Mouse (Mus musculus): ENCODE measurements around the gene Laptm5. TPM values are rescaled to one million over a fixed set of nuclear protein-coding genes. Genes with fewer than 3 reads are reported as not detected.
A peak's percentile ranks its signal among the peaks of the same experiment; 100 is the strongest.

Laptm5 gene
- polyA plus RNA-seq, 1 experiment: 903 TPM

- TF ChIP-seq CTCF (IDR thresholded peaks at IDR 0.05; ENCODE audit: extremely low read depth, insufficient read depth, insufficient read length, insufficient replicate concordance) (no peak), POLR2A (IDR thresholded peaks at IDR 0.05; ENCODE audit: low read depth, low read length) (no peak)
- WGBS: 88% methylated on average over 12 of the region's 12 CpGs
- Histone ChIP-seq H3K4me3 (ENCODE audit: extremely low read depth, insufficient read depth, insufficient read length) (no peak overlapping the region), H3K36me3 (ENCODE audit: control insufficient read depth, insufficient read depth, low read length) (peaks cover 71% of the 10 kb centered on the region), H3K27ac (ENCODE audit: insufficient read depth, low read length) (no peak overlapping the region), H3K4me1 (ENCODE audit: control insufficient read depth, insufficient read depth, insufficient read length) (peaks cover 3% of the 10 kb centered on the region; the same call in 1 of the 2 replicates), H3K27me3 (ENCODE audit: control insufficient read depth, insufficient read depth, low read length) (no peaks in the 10 kb centered on the region)
- DNase-seq (ENCODE audit: low read depth in 1 of 2, low spot score in 2 of 2): no peak
Observed at GRCm38 (mm10) chr4:130927821-130928220, 14.9 kb downstream of the Laptm5 start.

- H3K27ac ChIP-seq (ENCODE audit: insufficient read depth, low read length): no peak overlapping the region
Observed at GRCm38 (mm10) chr4:130942644-130943043, 29.7 kb downstream of the Laptm5 start.

GRCm38 (mm10) chr4:130944112-130944511, 31.2 kb downstream of the Laptm5 start, which contains the start of gene Matn1:
Gene Matn1, plus strand, starts transcription at chr4:130944385.
- no peak for TF ChIP-seq POLR2A (IDR thresholded peaks at IDR 0.05; ENCODE audit: low read depth, low read length)
- Histone ChIP-seq H3K27ac (ENCODE audit: insufficient read depth, low read length) (no peak within 1 kb of the TSS), H3K4me3 (ENCODE audit: extremely low read depth, insufficient read depth, insufficient read length) (no peak within 1 kb of the TSS), H3K36me3 (ENCODE audit: control insufficient read depth, insufficient read depth, low read length) (no peaks in the 10 kb centered on the region), H3K4me1 (ENCODE audit: control insufficient read depth, insufficient read depth, insufficient read length) (peaks cover 4% of the 10 kb centered on the region; the same call in 1 of the 2 replicates), H3K27me3 (ENCODE audit: control insufficient read depth, insufficient read depth, low read length) (no peaks in the 10 kb centered on the region)
- 51% methylated on average over 6 of the region's 6 CpGs for WGBS
- no peak for DNase-seq (ENCODE audit: low read depth in 1 of 2, low spot score in 2 of 2)

More at GRCm38 (mm10) chr4:130942644-130943043, 29.7 kb downstream of the Laptm5 start:
- TF ChIP-seq CTCF (IDR thresholded peaks at IDR 0.05; ENCODE audit: extremely low read depth, insufficient read depth, insufficient read length, insufficient replicate concordance): no peak
- no peak for TF ChIP-seq POLR2A (IDR thresholded peaks at IDR 0.05; ENCODE audit: low read depth, low read length)
- no peak overlapping the region for H3K4me3 ChIP-seq (ENCODE audit: extremely low read depth, insufficient read depth, insufficient read length)
- no peaks in the 10 kb centered on the region for H3K27me3 ChIP-seq (ENCODE audit: control insufficient read depth, insufficient read depth, low read length)
- WGBS: 48% methylated on average over 14 of the region's 14 CpGs
- no peaks in the 10 kb centered on the region for H3K36me3 ChIP-seq (ENCODE audit: control insufficient read depth, insufficient read depth, low read length)
- H3K4me1 ChIP-seq (ENCODE audit: control insufficient read depth, insufficient read depth, insufficient read length): peaks cover 10% of the 10 kb centered on the region; the same call in 1 of the 2 replicates
- no peak for DNase-seq (ENCODE audit: low read depth in 1 of 2, low spot score in 2 of 2)

GRCm38 (mm10) chr4:130944779-130945178, 31.9 kb downstream of the Laptm5 start:
- H3K4me3 ChIP-seq (ENCODE audit: extremely low read depth, insufficient read depth, insufficient read length): no peak overlapping the region
- TF ChIP-seq POLR2A (IDR thresholded peaks at IDR 0.05; ENCODE audit: low read depth, low read length): no peak
- TF ChIP-seq CTCF (IDR thresholded peaks at IDR 0.05; ENCODE audit: extremely low read depth, insufficient read depth, insufficient read length, insufficient replicate concordance): no peak
- no peak for DNase-seq (ENCODE audit: low read depth in 1 of 2, low spot score in 2 of 2)
- H3K27me3 ChIP-seq (ENCODE audit: control insufficient read depth, insufficient read depth, low read length): no peaks in the 10 kb centered on the region
- H3K27ac ChIP-seq (ENCODE audit: insufficient read depth, low read length): no peak overlapping the region
- no peaks in the 10 kb centered on the region for H3K36me3 ChIP-seq (ENCODE audit: control insufficient read depth, insufficient read depth, low read length)
- H3K4me1 ChIP-seq (ENCODE audit: control insufficient read depth, insufficient read depth, insufficient read length): peaks cover 1% of the 10 kb centered on the region; the same call in 1 of the 2 replicates
- 50% methylated on average over 7 of the region's 7 CpGs for WGBS

- WGBS: 16% methylated on average over 13 of the region's 13 CpGs
- no peaks in the 10 kb centered on the region; the same call in 1 of the 2 replicates for H3K4me1 ChIP-seq (ENCODE audit: control insufficient read depth, insufficient read depth, insufficient read length)
- no peak overlapping the region for H3K4me3 ChIP-seq (ENCODE audit: extremely low read depth, insufficient read depth, insufficient read length)
Observed at GRCm38 (mm10) chr4:130947094-130947647, 34.2 kb downstream of the Laptm5 start.

GRCm38 (mm10) chr4:130949821-130950384, 37.0 kb downstream of the Laptm5 start:
- 84% methylated on average over 35 of the region's 35 CpGs for WGBS
- Histone ChIP-seq H3K4me1 (ENCODE audit: control insufficient read depth, insufficient read depth, insufficient read length) (no peaks in the 10 kb centered on the region), H3K4me3 (ENCODE audit: extremely low read depth, insufficient read depth, insufficient read length) (no peak overlapping the region)

More at GRCm38 (mm10) chr4:130947094-130947647, 34.2 kb downstream of the Laptm5 start:
- peak in 1 of 2 experiments; percentile 26 for DNase-seq (ENCODE audit: low read depth in 1 of 2, low spot score in 2 of 2)
- Histone ChIP-seq H3K27me3 (ENCODE audit: control insufficient read depth, insufficient read depth, low read length) (no peaks in the 10 kb centered on the region), H3K36me3 (ENCODE audit: control insufficient read depth, insufficient read depth, low read length) (no peaks in the 10 kb centered on the region), H3K27ac (ENCODE audit: insufficient read depth, low read length) (no peak overlapping the region)
- TF ChIP-seq CTCF (IDR thresholded peaks at IDR 0.05; ENCODE audit: extremely low read depth, insufficient read depth, insufficient read length, insufficient replicate concordance) (peak; percentile 56; the same call in 1 of the 2 replicates), POLR2A (IDR thresholded peaks at IDR 0.05; ENCODE audit: low read depth, low read length) (no peak)

GRCm38 (mm10) chr4:130952531-130952930, 39.6 kb downstream of the Laptm5 start:
- DNase-seq (ENCODE audit: low read depth in 1 of 2, low spot score in 2 of 2): peak in 1 of 2 experiments; percentile 22
- no peak overlapping the region for H3K27ac ChIP-seq (ENCODE audit: insufficient read depth, low read length)
- no peaks in the 10 kb centered on the region for H3K4me1 ChIP-seq (ENCODE audit: control insufficient read depth, insufficient read depth, insufficient read length)
- 31% methylated on average over 17 of the region's 17 CpGs for WGBS
- no peaks in the 10 kb centered on the region; the same call in 1 of the 2 replicates for H3K27me3 ChIP-seq (ENCODE audit: control insufficient read depth, insufficient read depth, low read length)
- peak; percentile 2; the same call in 1 of the 2 replicates for TF ChIP-seq CTCF (IDR thresholded peaks at IDR 0.05; ENCODE audit: extremely low read depth, insufficient read depth, insufficient read length, insufficient replicate concordance)
- no peak for TF ChIP-seq POLR2A (IDR thresholded peaks at IDR 0.05; ENCODE audit: low read depth, low read length)
- H3K36me3 ChIP-seq (ENCODE audit: control insufficient read depth, insufficient read depth, low read length): no peaks in the 10 kb centered on the region
- H3K4me3 ChIP-seq (ENCODE audit: extremely low read depth, insufficient read depth, insufficient read length): no peak overlapping the region

More at GRCm38 (mm10) chr4:130949821-130950384, 37.0 kb downstream of the Laptm5 start:
- no peak overlapping the region for H3K27ac ChIP-seq (ENCODE audit: insufficient read depth, low read length)
- H3K36me3 ChIP-seq (ENCODE audit: control insufficient read depth, insufficient read depth, low read length): no peaks in the 10 kb centered on the region
- no peaks in the 10 kb centered on the region; the same call in 1 of the 2 replicates for H3K27me3 ChIP-seq (ENCODE audit: control insufficient read depth, insufficient read depth, low read length)
- TF ChIP-seq CTCF (IDR thresholded peaks at IDR 0.05; ENCODE audit: extremely low read depth, insufficient read depth, insufficient read length, insufficient replicate concordance): no peak
- no peak for TF ChIP-seq POLR2A (IDR thresholded peaks at IDR 0.05; ENCODE audit: low read depth, low read length)
- DNase-seq (ENCODE audit: low read depth in 1 of 2, low spot score in 2 of 2): no peak
